Mouse (Mus musculus): ENCODE results near the gene C1qb. TPM values are rescaled to one million over a fixed set of nuclear protein-coding genes. Genes with fewer than 3 reads are reported as not detected.

Gene C1qb
- polyA plus RNA-seq, 1 experiment from 2014 or later: 196 TPM

DNA sequence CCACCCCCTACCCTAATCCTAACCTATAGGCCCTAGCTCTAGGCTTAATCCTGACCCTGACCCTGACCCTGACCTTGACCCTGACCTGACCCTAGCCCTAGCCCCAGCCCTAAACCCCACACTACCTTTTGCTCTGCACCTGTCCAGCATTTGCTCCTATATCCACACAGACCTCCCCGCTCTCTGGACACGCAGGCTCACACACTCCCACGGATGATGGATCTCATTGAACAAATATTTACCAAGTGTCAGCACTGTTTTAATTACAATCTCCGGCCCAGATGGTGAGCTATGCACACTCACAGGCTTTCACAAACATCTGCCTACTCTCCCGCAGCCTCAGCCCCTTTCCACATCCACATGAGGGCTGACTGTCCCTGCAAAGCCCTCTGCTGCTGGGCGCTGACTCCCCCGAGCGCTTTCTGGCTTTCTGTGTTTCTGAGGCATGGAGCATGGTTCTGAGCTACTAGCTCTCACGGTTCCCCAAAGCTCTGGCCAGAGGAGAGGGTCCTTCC is 12.2 kb upstream of the C1qb start:
- no peak overlapping the region for H3K9ac ChIP-seq (replicated peaks)
- 0 out of 2 replicates have a peak overlapping the region, but pooled peaks have one; percentile 22 for H3K27ac ChIP-seq (ENCODE audit: low read depth)
- H3K4me3 ChIP-seq (ENCODE audit: low read depth, low read length): 0 out of 2 replicates have a peak overlapping the region, but pooled peaks have one; percentile 5
- DNase-seq (no peak), ATAC-seq (no peak)
- WGBS (ENCODE audit: insufficient replicate concordance): 58% methylated on average over 9 of the region's 9 CpGs
- TF ChIP-seq EP300 (IDR thresholded peaks at IDR 0.05; ENCODE audit: low read depth): no peak
- TF ChIP-seq CTCF (IDR thresholded peaks at IDR 0.05; ENCODE audit: low read depth): no peak
- H3K36me3 ChIP-seq (replicated peaks; ENCODE audit: insufficient read depth, low read length): no peaks in the 10 kb centered on the region
- peaks cover 9% of the 10 kb centered on the region; the same call in 1 of the 2 replicates for H3K27me3 ChIP-seq (ENCODE audit: insufficient read depth, low read length)
- no peaks in the 10 kb centered on the region for H3K4me1 ChIP-seq (ENCODE audit: insufficient read depth)
- H3K9me3 ChIP-seq (ENCODE audit: low read length): no peaks in the 10 kb centered on the region
- H3K4me2 ChIP-seq (ENCODE audit: low read depth, low read length): no peak overlapping the region

DNA sequence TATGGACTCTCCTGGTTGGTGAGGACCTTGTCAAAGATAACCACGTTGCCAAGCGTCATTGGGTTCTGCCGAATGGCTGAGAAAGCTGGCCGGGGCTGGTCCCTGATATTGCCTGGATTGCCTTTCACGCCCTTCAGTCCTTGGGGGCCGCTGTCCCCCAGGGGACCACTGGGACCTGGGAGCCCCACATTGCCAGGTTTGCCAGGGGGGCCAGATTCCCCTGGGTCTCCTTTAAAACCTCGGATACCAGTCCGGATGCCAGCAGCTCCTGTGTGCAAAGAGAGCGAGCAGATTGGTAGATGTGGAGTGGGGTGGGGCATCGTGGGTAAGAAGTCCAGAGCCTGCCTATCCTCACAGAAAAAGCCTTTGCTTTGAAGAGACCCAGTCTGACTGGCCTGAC is 10.5 kb upstream of the C1qb start:
- ATAC-seq (no peak), DNase-seq (no peak)
- 33% methylated on average over 10 of the region's 10 CpGs for WGBS (ENCODE audit: insufficient replicate concordance)
- no peak overlapping the region for H3K27ac ChIP-seq (ENCODE audit: low read depth)
- no peak for TF ChIP-seq EP300 (IDR thresholded peaks at IDR 0.05; ENCODE audit: low read depth)
- no peak for TF ChIP-seq CTCF (IDR thresholded peaks at IDR 0.05; ENCODE audit: low read depth)
- H3K4me2 ChIP-seq (ENCODE audit: low read depth, low read length): 0 out of 2 replicates have a peak overlapping the region, but pooled peaks have one; percentile 3
- no peaks in the 10 kb centered on the region for H3K4me1 ChIP-seq (ENCODE audit: insufficient read depth)
- H3K27me3 ChIP-seq (ENCODE audit: insufficient read depth, low read length): peaks cover 6% of the 10 kb centered on the region; the same call in 1 of the 2 replicates
- H3K9ac ChIP-seq (replicated peaks): no peak overlapping the region
- H3K9me3 ChIP-seq (ENCODE audit: low read length): no peaks in the 10 kb centered on the region
- no peaks in the 10 kb centered on the region for H3K36me3 ChIP-seq (replicated peaks; ENCODE audit: insufficient read depth, low read length)
- H3K4me3 ChIP-seq (ENCODE audit: low read depth, low read length): no peak overlapping the region

DNA sequence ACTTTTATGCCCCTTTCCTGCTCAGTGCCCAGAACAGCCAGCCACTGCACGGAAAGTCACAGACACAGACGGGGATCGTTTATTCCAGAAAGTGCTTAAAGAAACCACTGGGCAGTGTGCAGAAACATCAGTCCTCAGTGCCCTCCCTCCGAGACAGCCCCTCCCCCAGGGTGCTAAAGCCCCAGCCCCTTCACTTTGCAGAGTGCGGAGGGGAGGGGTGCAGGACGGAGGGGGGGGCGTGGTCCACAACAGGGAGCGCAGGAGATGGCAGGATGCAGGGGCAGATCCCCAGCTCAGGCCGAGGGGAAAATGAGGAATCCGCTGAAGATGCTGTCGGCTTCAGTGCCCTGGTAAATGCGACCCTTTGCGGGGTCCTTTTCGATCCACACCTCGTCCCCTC is 9.9 kb upstream of the C1qb start:
- Histone ChIP-seq H3K4me2 (ENCODE audit: low read depth, low read length) (no peak overlapping the region), H3K27me3 (ENCODE audit: insufficient read depth, low read length) (peaks cover 6% of the 10 kb centered on the region; the same call in 1 of the 2 replicates), H3K4me1 (ENCODE audit: insufficient read depth) (no peaks in the 10 kb centered on the region), H3K4me3 (ENCODE audit: low read depth, low read length) (no peak overlapping the region), H3K9me3 (ENCODE audit: low read length) (no peaks in the 10 kb centered on the region), H3K27ac (ENCODE audit: low read depth) (no peak overlapping the region), H3K9ac (replicated peaks) (no peak overlapping the region), H3K36me3 (replicated peaks; ENCODE audit: insufficient read depth, low read length) (no peaks in the 10 kb centered on the region)
- ATAC-seq: no peak
- TF ChIP-seq CTCF (IDR thresholded peaks at IDR 0.05; ENCODE audit: low read depth) (no peak), EP300 (IDR thresholded peaks at IDR 0.05; ENCODE audit: low read depth) (no peak)
- no peak for DNase-seq
- WGBS (ENCODE audit: insufficient replicate concordance): 13% methylated on average over 15 of the region's 15 CpGs

DNA sequence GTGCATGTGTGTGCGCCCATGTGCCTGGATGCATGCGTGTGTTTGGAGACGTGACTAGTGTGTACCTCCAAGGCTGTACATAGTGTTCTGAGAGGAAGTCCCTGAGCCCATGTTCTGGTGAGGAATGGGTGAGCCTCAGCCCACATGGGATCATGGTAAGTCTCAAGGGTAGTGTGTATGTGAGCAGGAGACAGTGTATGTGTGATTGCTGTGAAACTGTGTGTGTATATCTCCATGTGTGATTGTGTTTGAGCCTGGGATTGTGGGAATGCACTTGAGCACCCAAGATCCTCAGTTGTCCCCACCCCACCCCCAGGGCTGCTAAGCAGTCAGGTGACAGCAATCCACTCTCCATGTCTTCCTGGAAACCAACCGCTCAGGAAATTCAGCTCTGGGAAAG is 8.8 kb upstream of the C1qb start:
- TF ChIP-seq CTCF (IDR thresholded peaks at IDR 0.05; ENCODE audit: low read depth) (no peak), EP300 (IDR thresholded peaks at IDR 0.05; ENCODE audit: low read depth) (no peak)
- H3K27me3 ChIP-seq (ENCODE audit: insufficient read depth, low read length): peaks cover 6% of the 10 kb centered on the region; the same call in 1 of the 2 replicates
- H3K27ac ChIP-seq (ENCODE audit: low read depth): no peak overlapping the region
- H3K4me3 ChIP-seq (ENCODE audit: low read depth, low read length): no peak overlapping the region
- H3K9ac ChIP-seq (replicated peaks): no peak overlapping the region
- no peak overlapping the region for H3K4me2 ChIP-seq (ENCODE audit: low read depth, low read length)
- H3K36me3 ChIP-seq (replicated peaks; ENCODE audit: insufficient read depth, low read length): no peaks in the 10 kb centered on the region
- WGBS (ENCODE audit: insufficient replicate concordance): 69% methylated on average over 4 of the region's 4 CpGs
- H3K9me3 ChIP-seq (ENCODE audit: low read length): no peaks in the 10 kb centered on the region
- ATAC-seq: no peak
- DNase-seq: no peak
- no peaks in the 10 kb centered on the region for H3K4me1 ChIP-seq (ENCODE audit: insufficient read depth)

DNA sequence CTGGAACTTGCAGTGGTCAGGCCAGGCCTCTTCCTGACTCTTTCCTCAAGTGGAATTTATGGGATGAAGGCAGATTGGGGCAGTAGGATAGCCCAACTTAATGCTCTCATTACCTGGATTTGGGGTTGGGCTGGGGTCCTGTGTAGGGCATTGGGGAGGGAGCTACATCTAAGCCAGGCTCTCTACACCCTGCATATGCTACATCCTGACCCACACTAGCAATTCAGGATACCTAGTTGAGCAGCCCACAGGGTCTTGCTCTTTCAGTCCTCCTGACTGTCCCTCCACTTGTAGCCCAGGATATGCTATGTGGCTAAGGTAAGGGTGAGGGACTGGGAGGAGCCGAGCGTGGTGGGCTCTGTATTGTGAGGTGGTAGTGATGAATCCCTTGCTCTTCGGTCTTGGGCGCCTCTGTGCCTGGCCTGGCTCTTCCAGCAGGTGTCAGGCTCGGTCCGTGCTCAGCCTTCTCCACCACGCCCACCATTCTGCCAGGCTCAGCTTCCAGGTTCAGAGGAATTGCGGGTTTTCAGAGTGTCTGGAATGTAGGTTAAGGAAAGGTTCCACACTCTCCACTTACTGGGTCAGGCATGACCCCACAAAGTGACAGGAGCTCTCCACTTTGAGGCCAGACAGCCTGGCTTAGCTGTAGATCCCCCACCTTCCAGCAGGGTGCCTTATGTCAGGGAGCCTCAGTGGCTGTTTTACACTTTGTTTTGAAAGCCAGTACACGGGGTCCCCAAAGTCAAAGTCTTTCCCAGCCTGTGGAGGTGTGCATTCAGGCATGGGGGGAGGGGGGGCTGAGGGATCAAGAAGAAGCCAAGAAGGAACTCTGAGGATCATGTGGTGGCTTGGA is 7.9 kb upstream of the C1qb start:
- no peak overlapping the region for H3K4me2 ChIP-seq (ENCODE audit: low read depth, low read length)
- H3K36me3 ChIP-seq (replicated peaks; ENCODE audit: insufficient read depth, low read length): no peaks in the 10 kb centered on the region
- H3K9ac ChIP-seq (replicated peaks): no peak overlapping the region
- TF ChIP-seq EP300 (IDR thresholded peaks at IDR 0.05; ENCODE audit: low read depth) (no peak), CTCF (IDR thresholded peaks at IDR 0.05; ENCODE audit: low read depth) (peak; percentile 71)
- H3K4me1 ChIP-seq (ENCODE audit: insufficient read depth): no peaks in the 10 kb centered on the region
- no peak overlapping the region for H3K27ac ChIP-seq (ENCODE audit: low read depth)
- WGBS (ENCODE audit: insufficient replicate concordance): 9% methylated on average over 9 of the region's 9 CpGs
- DNase-seq: peak; percentile 48
- H3K4me3 ChIP-seq (ENCODE audit: low read depth, low read length): no peak overlapping the region
- H3K9me3 ChIP-seq (ENCODE audit: low read length): no peaks in the 10 kb centered on the region
- no peak for ATAC-seq
- peaks cover 6% of the 10 kb centered on the region; the same call in 1 of the 2 replicates for H3K27me3 ChIP-seq (ENCODE audit: insufficient read depth, low read length)

DNA sequence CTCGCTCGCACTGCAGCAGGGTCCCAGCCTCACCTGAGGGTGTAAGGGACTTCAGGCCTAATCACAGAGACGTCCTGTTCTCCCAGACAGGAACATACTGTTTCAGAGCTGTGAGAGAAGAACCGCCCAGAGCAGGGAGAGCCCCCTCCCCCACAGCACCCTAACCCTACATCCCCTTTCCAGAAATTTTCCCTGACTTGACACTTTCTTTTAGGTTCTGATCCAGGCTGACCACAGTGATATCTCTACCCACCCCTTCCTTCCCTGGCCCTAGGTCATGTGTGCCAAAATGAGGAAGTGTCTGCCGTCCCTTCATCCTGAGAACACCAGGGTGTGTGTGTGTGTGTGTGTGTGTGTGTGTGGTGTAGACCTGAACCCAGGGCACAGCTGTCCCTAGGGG is 6.8 kb upstream of the C1qb start, which contains the start of gene C1qc:
Gene C1qc, minus strand, starts transcription at position 255 of the 400 bp plus-strand sequence.
- H3K9me3 ChIP-seq (ENCODE audit: low read length): no peaks in the 10 kb centered on the region
- ATAC-seq (peak; percentile 66), DNase-seq (no peak)
- H3K27ac ChIP-seq (ENCODE audit: low read depth): peak within 1 kb of the TSS; percentile 3; the same call in 1 of the 2 replicates
- 28% methylated on average over 5 of the region's 5 CpGs for WGBS (ENCODE audit: insufficient replicate concordance)
- H3K9ac ChIP-seq (replicated peaks): no peak within 1 kb of the TSS
- H3K36me3 ChIP-seq (replicated peaks; ENCODE audit: insufficient read depth, low read length): no peaks in the 10 kb centered on the region
- no peaks in the 10 kb centered on the region for H3K4me1 ChIP-seq (ENCODE audit: insufficient read depth)
- H3K4me2 ChIP-seq (ENCODE audit: low read depth, low read length): no peak within 1 kb of the TSS
- peaks cover 6% of the 10 kb centered on the region; the same call in 1 of the 2 replicates for H3K27me3 ChIP-seq (ENCODE audit: insufficient read depth, low read length)
- no peak for TF ChIP-seq CTCF (IDR thresholded peaks at IDR 0.05; ENCODE audit: low read depth)
- TF ChIP-seq EP300 (IDR thresholded peaks at IDR 0.05; ENCODE audit: low read depth): no peak
- H3K4me3 ChIP-seq (ENCODE audit: low read depth, low read length): peak within 1 kb of the TSS; percentile 2; the same call in 1 of the 2 replicates

All from liver, postnatal 0 days (tissue).